Mouse (Mus musculus) ES-Bruce4 (cell line): ENCODE results near the gene Setd4.
"Not testable (repeated sequence)": the region's sequence is repeated elsewhere in the genome, so short reads cannot be mapped to it uniquely, and the experiment has no call there.

Experiments
- CTCF ChIP-seq: IDR thresholded peaks from one replicate; pipeline ENCODE4 v1.8.1; 2011; ENCODE audit warnings: low read depth, low read length
- POLR2A ChIP-seq: IDR thresholded peaks from one replicate; pipeline ENCODE4 v1.8.1; 2011; ENCODE audit warnings: low read length; ENCODE audit not compliant: insufficient read depth

- TF ChIP-seq POLR2A, CTCF: not testable (repeated sequence)
These were observed 19.9 kb upstream of the Setd4 start for GRCm38 (mm10) chr16:93623759-93624158.
